Mouse (Mus musculus) intestine, postnatal 0 days (tissue): ENCODE measurements around the gene Surf4. TPM values are rescaled to one million over a fixed set of nuclear protein-coding genes. Genes with fewer than 3 reads are reported as not detected.
A peak's percentile ranks its signal among the peaks of the same experiment; 100 is the strongest.
"Not testable (repeated sequence)": the region's sequence is repeated elsewhere in the genome, so short reads cannot be mapped to it uniquely, and the experiment has no call there.

Source experiments
- ATAC-seq: fragments of 200-750 bp; cut with Nextera tagmentation; 2 replicates; pipeline ENCODE4 v1.8.0; 2017; ENCODE audit warnings: mild to moderate bottlenecking, moderate TSS enrichment, moderate library complexity
- H3K27ac ChIP-seq: fragments of 300-500 bp; sonication (generic); 2 replicates; pipeline ENCODE4 v1.5.1; 2014; ENCODE audit warnings: mild to moderate bottlenecking, low read depth, low read length, moderate library complexity
- H3K27me3 ChIP-seq: fragments of 300-500 bp; sonication (generic); replicated peaks from 2 replicates; pipeline ENCODE4 v1.6.1; 2014; ENCODE audit warnings: low read length, mixed read lengths; ENCODE audit not compliant: control insufficient read depth, insufficient read depth
- H3K36me3 ChIP-seq: fragments of 300-500 bp; sonication (generic); 2 replicates; pipeline ENCODE4 v1.6.1; 2014; ENCODE audit warnings: mild to moderate bottlenecking, moderate library complexity; ENCODE audit not compliant: control insufficient read depth, insufficient read depth
- H3K4me1 ChIP-seq: fragments of 300-500 bp; sonication (generic); replicated peaks from 2 replicates; pipeline ENCODE4 v1.6.1; 2014; ENCODE audit warnings: antibody characterized with exemption, low read length, mixed read lengths; ENCODE audit not compliant: control insufficient read depth, insufficient read depth
- H3K4me2 ChIP-seq: fragments of 300-500 bp; sonication (generic); replicated peaks from 2 replicates; pipeline ENCODE4 v1.6.1; 2014; ENCODE audit warnings: low read depth, mild to moderate bottlenecking, moderate library complexity
- H3K4me3 ChIP-seq: fragments of 300-500 bp; sonication (generic); 2 replicates; pipeline ENCODE4 v1.5.1; 2014; ENCODE audit warnings: low read depth, low read length
- H3K9ac ChIP-seq: fragments of 300-500 bp; sonication (generic); 2 replicates; pipeline ENCODE4 v1.6.1; 2014; ENCODE audit warnings: mild to moderate bottlenecking, low read depth, low read length
- H3K9me3 ChIP-seq: fragments of 300-500 bp; sonication (generic); 2 replicates; pipeline ENCODE4 v1.6.1; 2016; ENCODE audit warnings: mixed run types; ENCODE audit not compliant: control insufficient read depth
- CTCF ChIP-seq: sonication (generic); IDR thresholded peaks from 2 replicates; pipeline ENCODE4 v1.5.1; 2016; ENCODE audit warnings: low read depth, mild to moderate bottlenecking, control low read depth, antibody characterized with exemption, moderate library complexity
- WGBS: fragments of 180-500 bp; shearing (Covaris S2); extraction: QIAGEN DNeasy Blood & Tissue Kit; methylation state at CpG from one replicate; pipeline ENCODE4 v1.1.7; 2014; 5-methylcytosine and 5-hydroxymethylcytosine counted together
- polyA plus RNA-seq: library from polyadenylated mRNA; unstranded; fragments of >200 nt; fragmentation: Nextera tagmentation; extraction: Ambion mirVana; gene quantifications from 2 replicates; pipeline ENCODE4 v1.2.1, GENCODE M21; 2015

Surf4 gene
- polyA plus RNA-seq, 1 experiment from 2014 or later = 379 TPM

DNA sequence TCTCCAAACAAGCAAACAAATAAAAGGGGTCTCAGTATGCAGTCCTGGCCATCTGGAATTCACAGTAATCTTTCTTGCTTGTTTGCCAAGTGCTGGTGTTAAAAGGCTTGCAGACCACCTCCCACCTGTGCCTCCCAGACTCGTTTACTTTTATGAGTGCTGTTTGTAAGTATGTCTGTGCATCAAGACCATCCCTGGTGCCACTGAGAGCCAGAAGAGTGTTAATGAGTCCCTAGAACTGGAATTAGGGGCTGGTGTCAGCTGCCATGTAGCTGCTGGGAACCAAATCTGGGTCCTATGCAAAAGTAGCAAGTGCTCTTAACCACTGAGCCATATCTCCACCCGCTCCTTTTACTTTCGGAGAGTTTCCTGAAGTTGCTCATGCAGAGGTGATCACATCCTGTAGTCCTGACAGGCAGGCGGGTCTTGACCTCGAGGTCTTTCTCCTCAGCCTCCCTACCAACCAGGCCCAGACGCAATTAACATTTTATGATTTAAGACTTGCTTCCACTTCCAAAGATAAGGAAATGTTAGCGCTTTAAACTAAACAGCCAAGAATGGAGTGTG is 31.8 kb downstream of the Surf4 start:
- H3K27me3 ChIP-seq = no peaks in the 10 kb centered on the region
- H3K9ac ChIP-seq = peak overlapping the region; percentile 71
- H3K36me3 ChIP-seq = peaks cover 43% of the 10 kb centered on the region
- no peak for TF ChIP-seq CTCF
- no peaks in the 10 kb centered on the region for H3K9me3 ChIP-seq
- ATAC-seq = peak; percentile 15; the same call in 1 of the 2 replicates
- peaks cover 7% of the 10 kb centered on the region; the same call in 1 of the 2 replicates for H3K4me1 ChIP-seq
- H3K4me2 ChIP-seq = peak overlapping the region; percentile 89
- peak overlapping the region; percentile 79 for H3K4me3 ChIP-seq
- 3% methylated on average over 7 of the region's 7 CpGs for WGBS
- H3K27ac ChIP-seq = peak overlapping the region; percentile 84

DNA sequence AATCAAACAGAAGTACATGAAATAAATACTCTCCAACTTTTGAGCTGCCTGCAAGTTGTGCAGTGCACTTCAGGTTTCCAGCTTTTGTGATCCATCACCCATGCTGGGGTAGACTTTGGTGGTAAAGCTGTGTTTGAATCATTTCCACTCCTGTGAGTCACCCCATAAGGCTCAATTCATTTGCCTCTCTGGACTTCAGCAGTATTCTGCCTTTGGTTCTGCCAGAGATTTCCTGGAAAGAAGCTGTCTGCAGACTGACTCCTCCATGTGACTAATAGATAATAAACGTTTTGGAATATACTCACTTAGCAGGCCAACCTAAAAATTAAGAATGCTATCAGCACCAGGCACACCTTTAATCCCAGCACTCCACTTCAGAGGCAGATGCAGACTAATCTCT is 33.0 kb downstream of the Surf4 start:
- Histone ChIP-seq H3K27me3 (no peaks in the 10 kb centered on the region), H3K36me3 (peaks cover 43% of the 10 kb centered on the region), H3K4me1 (peaks cover 7% of the 10 kb centered on the region; the same call in 1 of the 2 replicates), H3K4me3 (no peak overlapping the region), H3K9me3 (no peaks in the 10 kb centered on the region), H3K4me2 (no peak overlapping the region), H3K27ac (no peak overlapping the region), H3K9ac (no peak overlapping the region)
- no peak for ATAC-seq
- 54% methylated on average over 1 of the region's 1 CpGs for WGBS
- TF ChIP-seq CTCF = no peak

DNA sequence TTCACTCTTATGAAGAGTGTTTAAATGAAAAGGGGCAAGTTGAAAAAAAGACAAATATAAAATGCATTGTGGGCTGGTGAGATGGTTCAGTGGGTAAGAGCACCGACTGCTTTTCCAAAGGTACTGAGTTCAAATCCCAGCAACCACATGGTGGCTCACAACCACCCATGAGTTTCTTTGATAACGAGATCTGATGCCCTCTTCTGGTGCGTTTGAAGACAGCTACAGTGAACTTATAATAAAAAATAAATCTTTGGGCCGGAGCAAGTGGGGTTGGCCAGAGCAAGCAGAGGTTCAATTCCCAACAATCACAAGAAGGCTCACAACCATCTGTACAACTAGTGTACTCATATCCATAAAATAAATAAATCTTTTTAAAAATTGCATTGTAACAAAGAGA is 37.8 kb downstream of the Surf4 start:
- Histone ChIP-seq H3K36me3 (peaks cover 73% of the 10 kb centered on the region), H3K4me3 (no peak overlapping the region), H3K9ac (no peak overlapping the region), H3K4me2 (no peak overlapping the region), H3K4me1 (no peaks in the 10 kb centered on the region), H3K27me3 (no peaks in the 10 kb centered on the region), H3K27ac (no peak overlapping the region), H3K9me3 (no peaks in the 10 kb centered on the region)
- WGBS = 85% methylated on average over 4 of the region's 4 CpGs
- ATAC-seq = no peak
- no peak for TF ChIP-seq CTCF

DNA sequence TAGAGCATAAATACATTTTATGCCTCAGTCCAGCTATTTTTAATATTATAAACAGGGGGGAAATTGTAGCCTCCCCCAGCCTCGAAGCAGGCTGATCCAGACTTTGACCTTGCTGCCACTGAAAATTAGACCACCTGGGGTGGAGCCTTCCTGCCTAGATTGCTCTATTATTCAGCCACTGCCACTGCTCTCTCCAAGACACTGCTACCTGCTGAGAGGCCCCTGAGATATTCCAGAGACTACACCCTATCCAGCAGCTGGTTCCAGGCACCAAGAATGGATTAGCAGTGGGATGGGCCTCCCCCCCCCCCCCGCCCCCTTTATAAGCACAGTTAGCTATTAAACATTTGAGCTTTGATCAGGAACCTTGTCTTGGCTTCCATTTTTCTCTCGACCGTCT is 47.6 kb downstream of the Surf4 start:
- ATAC-seq, H3K9ac ChIP-seq, H3K9me3 ChIP-seq, H3K4me1 ChIP-seq, H3K4me3 ChIP-seq, H3K4me2 ChIP-seq, H3K27me3 ChIP-seq, H3K27ac ChIP-seq: not testable (repeated sequence)
- peaks cover 20% of the 10 kb centered on the region for H3K36me3 ChIP-seq
- 72% methylated on average over 4 of the region's 4 CpGs for WGBS

DNA sequence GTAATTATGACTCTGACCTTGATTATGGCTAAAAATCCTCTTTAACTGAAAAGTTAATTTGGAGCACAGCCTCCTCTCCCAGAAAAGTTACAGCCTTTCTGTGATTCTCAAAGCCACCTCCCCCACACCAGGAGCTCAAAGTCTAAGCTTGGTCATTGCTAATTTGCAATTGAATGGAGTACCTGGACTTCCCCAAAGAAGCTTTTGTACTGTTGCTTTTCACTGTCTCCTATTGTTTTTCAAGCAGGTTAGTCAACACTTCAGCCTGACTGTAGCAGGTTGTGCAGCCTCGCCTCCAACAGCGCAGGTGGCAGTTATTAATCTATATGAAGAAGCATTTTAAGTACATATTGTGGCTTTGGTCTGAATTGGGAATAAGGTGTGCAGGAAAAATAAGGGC is 48.2 kb downstream of the Surf4 start:
- not testable (repeated sequence) for H3K4me3 ChIP-seq, H3K4me2 ChIP-seq, ATAC-seq, H3K4me1 ChIP-seq, H3K9me3 ChIP-seq, H3K27ac ChIP-seq, H3K27me3 ChIP-seq, H3K9ac ChIP-seq
- peaks cover 13% of the 10 kb centered on the region for H3K36me3 ChIP-seq
- WGBS = 88% methylated on average over 2 of the region's 2 CpGs

DNA sequence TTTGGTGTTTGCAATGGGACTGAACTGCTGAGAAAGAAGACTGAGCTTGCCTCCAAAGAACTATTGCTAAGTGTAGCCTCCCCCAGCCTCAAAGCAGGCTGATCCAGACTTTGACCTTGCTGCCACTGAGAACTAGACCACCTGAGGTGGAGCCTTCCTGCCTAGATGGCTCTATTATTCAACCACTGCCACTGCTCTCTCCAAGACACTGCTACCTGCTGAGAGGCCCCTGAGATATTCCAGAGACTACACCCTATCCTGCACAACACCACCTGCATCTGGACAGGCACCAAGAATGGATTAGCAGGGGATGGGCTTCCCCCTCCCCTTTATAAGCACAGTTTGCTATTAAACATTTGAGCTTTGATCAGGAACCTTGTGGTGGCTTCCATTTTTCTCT is 55.2 kb downstream of the Surf4 start:
- Histone ChIP-seq H3K36me3 (no peaks in the 10 kb centered on the region), H3K9ac (no peak overlapping the region), H3K9me3 (no peaks in the 10 kb centered on the region; the same call in 1 of the 2 replicates), H3K4me1 (no peaks in the 10 kb centered on the region), H3K4me3 (no peak overlapping the region), H3K27ac (no peak overlapping the region), H3K4me2 (no peak overlapping the region), H3K27me3 (no peaks in the 10 kb centered on the region)
- ATAC-seq = no peak
- no peak for TF ChIP-seq CTCF

DNA sequence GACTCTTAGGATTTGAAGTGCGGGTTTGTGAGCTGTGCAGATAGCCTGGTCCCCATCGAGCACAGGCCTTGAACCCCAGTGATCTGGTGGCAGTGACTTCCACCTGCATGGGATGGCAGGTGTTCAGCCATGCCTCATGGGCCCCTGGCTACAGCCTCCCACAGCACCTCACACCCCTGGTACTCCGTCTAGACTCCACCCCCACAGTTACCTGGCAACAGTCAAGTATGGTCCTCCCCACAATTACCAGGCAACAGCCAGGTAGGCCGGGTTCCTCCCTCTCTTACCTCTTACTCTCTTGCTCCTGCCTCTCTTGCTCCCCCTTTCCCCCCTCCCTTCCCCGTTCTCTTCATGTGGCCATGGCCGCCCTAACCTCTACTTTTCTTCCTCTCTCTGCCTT is 63.1 kb downstream of the Surf4 start:
- Histone ChIP-seq H3K27ac (no peak overlapping the region), H3K9ac (no peak overlapping the region), H3K4me3 (no peak overlapping the region), H3K36me3 (no peaks in the 10 kb centered on the region), H3K4me1 (no peaks in the 10 kb centered on the region), H3K27me3 (no peaks in the 10 kb centered on the region), H3K9me3 (no peaks in the 10 kb centered on the region), H3K4me2 (no peak overlapping the region)
- TF ChIP-seq CTCF = no peak
- no peak for ATAC-seq
- WGBS = 49% methylated on average over 6 of the region's 6 CpGs

Other genes starting within 250 kb of the Surf4 start
- gene Abo, start 68.9 kb downstream of the Surf4 start, polyA plus RNA-seq = 0.07 TPM in 1 of 2 replicates, not detected in the other
- gene Surf6, start 31.0 kb downstream of the Surf4 start, polyA plus RNA-seq = 11.7 and 12.8 TPM in 2 replicates
- gene Med22, start 23.3 kb downstream of the Surf4 start, polyA plus RNA-seq = 19.8 and 20.2 TPM in 2 replicates
- gene Rpl7a, start 23.2 kb downstream of the Surf4 start, polyA plus RNA-seq = 407 and 410 TPM in 2 replicates
- gene Surf2, start 17.6 kb downstream of the Surf4 start, polyA plus RNA-seq = 33.2 and 33.5 TPM in 2 replicates
- gene Surf1, start 17.4 kb downstream of the Surf4 start, polyA plus RNA-seq = 59.8 and 65.3 TPM in 2 replicates
- 0.07 and 0.10 TPM in 2 replicates for gene Stkld1, start 119 bp upstream of the Surf4 start, polyA plus RNA-seq
- 29.4 and 30.1 TPM in 2 replicates for gene Rexo4, start 30.5 kb upstream of the Surf4 start, polyA plus RNA-seq
- 0.20 and 0.22 TPM in 2 replicates for gene Adamts13, start 39.5 kb upstream of the Surf4 start, polyA plus RNA-seq
- gene Cacfd1, start 76.0 kb upstream of the Surf4 start, polyA plus RNA-seq = 41.5 and 42.8 TPM in 2 replicates
- 0.59 and 0.93 TPM in 2 replicates for gene Slc2a6, start 94.1 kb upstream of the Surf4 start, polyA plus RNA-seq
- not detected in 2 replicates for gene Mymk, start 138.3 kb upstream of the Surf4 start, polyA plus RNA-seq
- gene Adamtsl2, start 145.5 kb upstream of the Surf4 start, polyA plus RNA-seq = 1.0 and 1.3 TPM in 2 replicates
- 0.10 TPM in 2 replicates for gene Fam163b, start 208.6 kb upstream of the Surf4 start, polyA plus RNA-seq
- 0.65 and 0.84 TPM in 2 replicates for gene Dbh, start 231.3 kb upstream of the Surf4 start, polyA plus RNA-seq